In genomic region chr19:10751607-10752006, GRCm38 (mm10) we compare ENCODE assay signal across 24 mouse cellular contexts. TPM values are rescaled to one million over a fixed set of nuclear protein-coding genes. Genes with fewer than 3 reads are reported as not detected.
DNase-seq lines count a peak whose midpoint lies in the region; ATAC-seq and TF ChIP-seq lines count a peak whose summit lies in the region.
"Had no signal": no experiment of that assay in that cellular context is flagged by ENCODE, and none has a peak within 500 bp of the region (broad histone marks: within the 10 kb centered on the region; RNA-seq: fewer than 3 reads in every experiment).

No protein-coding gene starts in this region.

- no peaks in the 10 kb centered on the region for H3K27me3 ChIP-seq in spleen, adult 2 months (ENCODE audit: control insufficient read depth, insufficient read depth, low read length)
- H3K27me3 ChIP-seq: embryonic facial prominence, embryonic 15.5 days; hindbrain, embryonic 12.5 days had no signal

- intact Hi-C loops in gastrocnemius, postnatal 36 days (cut with DNase I): loop anchor here (2.0 kb wide), 1 partner anchor 13 kb away; the partner anchor contains the start of gene Cd5

- H3K4me3 ChIP-seq in spleen, adult 2 months (ENCODE audit: extremely low read depth, insufficient read depth, insufficient read length): no peak overlapping the region
- H3K4me3 ChIP-seq: embryonic facial prominence, embryonic 15.5 days; erythroblast, embryonic 14.5 days; forebrain, embryonic 10.5 days; heart, embryonic 10.5 days; hindbrain, embryonic 12.5 days had no signal

- WGBS in spleen, adult 2 months: 29% methylated on average over 1 of the region's 1 CpGs

- no peak for TF ChIP-seq POLR2A in spleen, adult 2 months (IDR thresholded peaks at IDR 0.05; ENCODE audit: low read depth, low read length)

- H3K4me1 ChIP-seq in spleen, adult 2 months (ENCODE audit: control insufficient read depth, insufficient read depth, insufficient read length): peaks cover 13% of the 10 kb centered on the region; the same call in 1 of the 2 replicates
- H3K4me1 ChIP-seq: embryonic facial prominence, embryonic 15.5 days; heart, embryonic 10.5 days; hindbrain, embryonic 12.5 days had no signal

- no peak for DNase-seq in spleen, adult 2 months (ENCODE audit: low read depth in 1 of 2, low spot score in 2 of 2)
- DNase-seq in spleen, postnatal 10 days (ENCODE audit: low spot score in 2 of 2): no peak
- peak; percentile 57 to 58 for DNase-seq in thymus, postnatal 10 days (ENCODE audit: low spot score in 2 of 2)
- DNase-seq in gastrocnemius, postnatal 36 days: no peak
- no peak for DNase-seq in lung, adult 18-20 months
- DNase-seq in urinary bladder, postnatal 10 days (ENCODE audit: low spot score): no peak
- no peak for DNase-seq in frontal cortex, postnatal 36 days (ENCODE audit: low spot score in 2 of 2)
- DNase-seq: adrenal gland, postnatal 14 days; cerebellum, adult 18-20 months; cerebellum, adult 9-11 months; embryo, embryonic 11 days; heart, adult 18-20 months; heart, postnatal 10 days; heart, postnatal 4 days had no signal

- H3K27ac ChIP-seq in spleen, adult 2 months (ENCODE audit: insufficient read depth, low read length): peak overlapping the region; percentile 57
- H3K27ac ChIP-seq: embryonic facial prominence, embryonic 15.5 days; forebrain, embryonic 10.5 days; heart, embryonic 10.5 days; hindbrain, embryonic 12.5 days had no signal

- H3K36me3 ChIP-seq in spleen, adult 2 months (ENCODE audit: control insufficient read depth, insufficient read depth, low read length): no peaks in the 10 kb centered on the region
- H3K36me3 ChIP-seq: embryonic facial prominence, embryonic 15.5 days; forebrain, embryonic 10.5 days; G1E; heart, embryonic 10.5 days; hindbrain, embryonic 12.5 days had no signal

- TF ChIP-seq CTCF in spleen, adult 2 months (IDR thresholded peaks at IDR 0.05; ENCODE audit: extremely low read depth, insufficient read depth, insufficient read length, insufficient replicate concordance): no peak

- ATAC-seq in inflammation-experienced regulatory T-cells, adult 6 months: peak; percentile 26
- ATAC-seq: forebrain, embryonic 14.5 days; hindbrain, embryonic 16.5 days had no signal

RNA-seq across cellular contexts. Expression of gene Cd5, which starts 12.8 kb away (rescaled TPM):
- 35.2 and 41.1 TPM in 2 replicates for polyA plus RNA-seq in spleen, adult 2 months (2012; rRNA removed)
- polyA plus RNA-seq in inflammation-experienced regulatory T-cells, adult 6 months (2017; shearing (Covaris generic)): 100 to 1,000 TPM; 355 to 487 (median 480) TPM
- total RNA-seq in gastrocnemius, postnatal 36 days (2021): under 1 TPM in 1 of 2 experiments, not detected in 1; 0.59 TPM
- total RNA-seq: common myeloid progenitor, adult 5-6 weeks had no signal
- polyA plus RNA-seq: erythroblast, embryonic 14.5 days; forebrain, embryonic 10.5 days; G1E had no signal

Comparison
In these comparisons a context has a peak if more than half of its experiments do, and no peak if none do; other contexts are left out.
1. DNase-seq: peak in thymus, postnatal 10 days (2 of 2); none in spleen, adult 2 months (0 of 2), spleen, postnatal 10 days (0 of 2), gastrocnemius, postnatal 36 days (0 of 2), lung, adult 18-20 months (0 of 2), urinary bladder, postnatal 10 days (single experiment) and frontal cortex, postnatal 36 days (0 of 2).